Mouse (Mus musculus) spleen, adult 2 months (tissue): ENCODE measurements around the gene Gm9736.
"Not testable (repeated sequence)": the region's sequence is repeated elsewhere in the genome, so short reads cannot be mapped to it uniquely, and the experiment has no call there.

Source experiments
- CTCF ChIP-seq: fragments of 200-500 bp; IDR thresholded peaks from 2 replicates; pipeline ENCODE4 v1.5.1; 2011; ENCODE audit warnings: mild to moderate bottlenecking, inconsistent platforms; ENCODE audit not compliant: insufficient read depth, insufficient read length, insufficient replicate concordance; ENCODE audit errors: extremely low read depth
- POLR2A ChIP-seq: fragments of 200-500 bp; IDR thresholded peaks from 2 replicates; pipeline ENCODE4 v1.6.1; 2011; ENCODE audit warnings: low read depth, low read length, inconsistent platforms

DNA sequence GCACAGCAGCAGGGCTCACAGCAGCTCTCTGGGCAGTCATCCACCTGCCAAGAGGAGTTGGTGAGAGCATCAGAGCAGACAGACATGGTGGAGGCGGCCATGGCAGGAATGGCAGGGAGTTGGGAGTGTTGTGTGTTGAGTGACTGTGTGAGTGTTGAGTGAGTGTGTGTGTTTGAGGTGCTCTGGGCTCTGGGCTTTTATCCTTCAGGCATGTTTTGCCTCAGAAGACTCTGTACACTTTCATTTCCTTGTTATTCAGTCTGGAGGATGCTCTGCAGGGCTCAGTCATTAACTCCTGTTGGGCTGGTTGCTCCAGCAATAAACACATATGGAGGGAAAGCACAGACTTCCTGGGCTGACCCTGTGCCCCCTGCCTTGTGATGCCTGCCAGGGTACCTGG, 20.1 kb upstream of the Gm9736 start, which contains the start of gene Gm3238:
- TF ChIP-seq CTCF, POLR2A: not testable (repeated sequence)
